Mouse (Mus musculus) thymus, postnatal 0 days (tissue): ENCODE data around the gene Plk1. TPM values are rescaled to one million over a fixed set of nuclear protein-coding genes. Genes with fewer than 3 reads are reported as not detected.
A peak's percentile ranks its signal among the peaks of the same experiment; 100 is the strongest.

Source experiments
- DNase-seq: peaks from one replicate; pipeline ENCODE4 v3.0.0-alpha.2; 2015; ENCODE audit warnings: low spot score
- polyA plus RNA-seq: library from polyadenylated mRNA; unstranded; fragments of >200 nt; fragmentation: Nextera tagmentation; extraction: Ambion mirVana; gene quantifications from 2 replicates; pipeline ENCODE4 v1.2.1, GENCODE M21; 2015

The Plk1 gene
- 125 and 129 TPM in 2 replicates for polyA plus RNA-seq

DNA sequence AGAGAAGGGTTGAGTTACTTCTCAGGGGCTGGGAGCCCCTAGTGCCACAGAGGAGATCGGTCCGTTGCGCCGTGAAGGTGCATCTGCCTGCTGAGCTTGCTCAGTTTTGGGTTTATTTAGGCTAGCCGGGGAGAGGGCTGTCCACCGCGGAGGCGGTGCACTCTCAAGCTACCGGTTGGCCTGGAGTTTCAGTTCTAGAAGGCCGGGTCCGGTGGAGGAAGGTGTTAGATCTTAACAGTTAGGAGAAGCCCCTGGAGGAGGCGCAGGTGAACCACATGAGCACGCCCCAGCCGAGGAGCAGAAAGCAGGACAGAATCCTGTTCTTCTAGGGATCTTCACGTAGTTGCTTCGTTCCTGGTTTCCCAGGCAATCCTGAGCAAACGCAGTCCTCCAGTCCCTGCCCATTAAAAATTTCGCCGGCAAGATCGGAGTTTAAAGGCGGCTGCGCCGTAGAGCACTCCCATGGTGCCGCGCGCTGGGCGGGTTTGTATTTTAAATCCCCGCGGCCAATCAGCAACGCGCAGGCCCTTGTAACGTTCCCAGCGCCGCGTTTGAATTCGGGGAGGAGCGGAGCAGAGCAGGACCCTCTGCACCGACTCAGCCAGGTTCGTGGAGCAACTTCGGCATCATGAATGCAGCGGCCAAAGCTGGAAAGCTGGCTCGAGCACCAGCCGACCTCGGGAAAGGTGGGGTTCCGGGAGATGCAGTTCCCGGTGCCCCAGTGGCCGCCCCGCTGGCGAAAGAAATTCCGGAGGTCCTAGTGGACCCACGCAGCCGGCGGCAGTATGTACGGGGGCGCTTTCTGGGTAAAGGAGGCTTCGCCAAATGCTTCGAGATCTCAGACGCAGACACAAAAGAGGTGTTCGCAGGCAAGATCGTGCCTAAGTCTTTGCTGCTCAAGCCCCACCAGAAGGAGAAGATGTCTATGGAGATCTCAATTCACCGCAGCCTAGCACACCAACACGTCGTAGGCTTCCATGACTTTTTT is at the start of gene Plk1:
Gene Plk1, plus strand, starts transcription at position 525 of the 988 bp plus-strand sequence.
- peak; percentile 86 for DNase-seq

DNA sequence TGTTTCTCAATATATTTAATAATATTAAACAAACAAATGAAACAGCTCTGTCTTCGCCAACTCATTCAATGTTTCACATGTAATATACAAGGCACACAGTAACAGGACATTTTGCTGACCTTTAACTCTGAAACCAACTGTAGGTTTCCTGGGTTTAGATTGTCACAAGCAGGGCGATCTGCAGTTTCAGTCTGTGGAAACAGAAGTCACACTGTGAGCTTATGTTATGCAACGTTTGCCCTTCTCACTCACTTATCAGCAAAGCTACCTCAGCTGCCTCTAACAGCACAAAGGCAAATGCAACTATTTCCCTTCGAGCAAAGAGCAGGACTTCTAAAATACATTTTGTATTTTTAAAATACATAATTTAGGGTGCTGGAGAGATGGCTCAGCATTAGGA is 35.7 kb upstream of the Plk1 start:
- no peak for DNase-seq

DNA sequence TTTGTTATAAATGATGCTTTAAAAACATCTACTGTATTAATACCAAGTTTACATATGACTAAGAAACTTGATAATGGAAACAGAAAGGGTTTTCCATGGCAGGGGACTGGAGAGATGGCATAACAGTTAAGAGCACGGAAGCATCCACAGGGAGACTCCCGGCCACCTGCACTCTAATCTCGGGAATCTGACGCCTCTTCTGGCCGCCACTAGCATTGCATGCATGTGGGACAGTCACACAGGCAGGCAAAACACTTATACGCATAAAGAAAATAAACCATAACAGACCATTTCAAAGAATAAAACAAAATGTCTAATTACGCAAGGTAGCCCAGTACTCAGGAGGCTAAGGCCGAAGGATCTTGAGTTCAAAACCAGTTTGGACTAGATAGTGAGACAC is 33.6 kb upstream of the Plk1 start:
- no peak for DNase-seq

DNA sequence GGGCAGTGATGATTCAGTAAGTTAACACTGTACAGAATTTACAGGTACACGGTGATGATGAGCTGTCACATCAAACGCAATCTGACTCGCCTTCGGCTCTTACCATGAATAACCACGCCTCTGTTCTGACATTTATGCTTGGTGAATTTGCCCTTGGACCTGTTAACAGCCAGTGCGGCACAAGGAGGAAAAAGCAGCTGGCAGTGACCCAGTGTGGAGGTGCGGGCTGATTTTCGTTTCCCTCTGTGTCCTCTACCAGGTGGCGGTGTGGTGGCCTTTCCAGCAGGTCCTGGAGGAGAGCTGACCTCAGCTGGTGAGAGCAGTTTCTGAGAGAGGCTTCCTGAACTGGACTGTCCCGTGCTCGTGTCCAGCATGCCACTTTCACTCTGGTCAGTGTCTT is 32.3 kb upstream of the Plk1 start:
- DNase-seq = no peak

DNA sequence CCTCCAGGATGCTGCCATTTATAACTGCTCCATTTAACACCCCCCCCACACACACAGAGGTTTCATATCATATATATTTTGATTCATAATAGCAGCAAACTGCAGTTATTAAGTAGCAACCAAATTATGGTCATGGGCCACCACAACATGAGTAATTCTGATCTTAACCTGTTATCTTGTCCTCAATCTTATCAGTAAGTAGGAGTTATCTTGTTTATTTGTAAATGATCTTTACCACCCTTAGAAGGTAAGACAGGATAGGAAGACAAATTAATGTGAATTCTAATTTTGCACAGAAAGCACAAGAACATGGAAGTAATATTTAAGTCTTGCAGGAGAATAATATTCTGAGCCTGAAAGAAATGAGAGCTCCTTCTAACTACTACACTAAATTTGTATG is 27.4 kb upstream of the Plk1 start:
- DNase-seq = no peak

DNA sequence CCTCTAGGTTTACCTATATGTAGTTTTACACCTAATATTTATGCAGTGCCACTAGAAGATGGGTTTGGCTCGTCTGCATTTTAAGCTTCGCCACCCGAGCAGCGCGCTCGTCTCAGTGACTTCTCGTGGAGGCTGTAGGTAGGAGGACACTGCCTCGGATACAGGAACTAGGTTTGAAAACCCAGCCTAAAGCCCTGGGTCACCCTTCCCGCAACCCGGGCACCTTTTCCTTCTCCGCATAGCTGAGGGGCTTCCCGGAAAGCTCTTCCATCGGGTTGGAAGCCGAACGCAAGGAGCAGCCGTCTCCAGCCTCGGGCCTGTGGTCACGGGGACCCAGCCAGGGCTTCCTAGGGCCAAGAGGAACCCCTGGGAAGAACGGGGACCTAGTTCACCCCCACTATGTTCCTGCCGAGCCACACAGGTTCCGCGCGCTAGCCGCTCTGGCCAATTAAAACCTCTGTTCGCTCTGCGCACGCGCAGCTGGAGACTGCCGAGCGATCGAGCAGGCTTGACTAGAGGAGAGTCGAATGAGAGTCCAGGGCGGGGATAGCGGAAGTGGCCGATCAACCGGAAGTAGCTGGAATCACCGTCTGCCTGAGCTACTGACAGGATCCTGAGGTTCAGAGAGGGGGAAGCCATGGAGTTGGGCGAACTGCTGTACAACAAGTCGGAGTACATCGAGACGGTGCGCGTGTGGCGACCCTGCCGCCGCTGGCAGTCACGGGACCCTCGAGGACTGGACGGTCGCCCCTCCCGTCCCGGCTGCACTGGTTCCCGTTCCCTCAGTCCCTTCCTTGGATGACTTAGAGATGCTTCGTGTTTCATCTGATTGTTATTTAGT is 26.5 kb upstream of the Plk1 start, which contains the start of the genes Palb2 and Dctn5:
Gene Palb2, minus strand, starts transcription at position 489 of the 841 bp plus-strand sequence.
Gene Dctn5, plus strand, starts transcription at position 545 of the 841 bp plus-strand sequence.
- peak; percentile 99 for DNase-seq

DNA sequence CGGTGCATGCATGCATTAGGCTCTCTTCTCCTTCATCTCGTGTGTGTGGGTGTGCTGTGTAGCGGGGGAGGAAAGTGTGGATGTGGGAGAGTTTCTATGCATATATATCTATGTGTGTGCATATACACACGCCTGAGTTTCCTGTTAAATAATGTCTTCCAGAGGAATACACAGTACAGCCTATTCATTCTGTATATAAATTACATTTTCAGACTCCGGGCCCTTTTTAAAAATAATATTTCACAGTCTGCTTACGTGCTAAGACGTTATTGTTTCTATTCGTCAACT is 26.0 kb upstream of the Plk1 start:
- DNase-seq = no peak

DNA sequence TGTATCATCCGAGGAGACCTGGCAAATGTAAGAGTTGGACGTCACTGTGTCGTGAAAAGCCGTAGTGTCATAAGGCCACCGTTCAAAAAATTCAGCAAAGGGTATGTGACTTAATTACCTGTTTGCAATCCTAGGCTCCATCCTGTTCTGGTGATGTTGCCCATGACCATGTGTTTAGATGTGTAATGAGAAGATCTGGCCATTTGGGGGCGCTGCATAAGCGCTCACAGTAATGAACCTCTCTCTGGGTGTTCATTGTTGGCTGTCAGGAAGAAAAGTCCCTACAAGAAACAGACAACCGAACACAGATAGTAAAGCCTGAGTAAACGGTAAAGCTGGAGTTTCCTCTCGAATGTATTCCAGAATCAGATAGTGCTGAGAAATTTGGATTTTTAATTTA is 24.2 kb upstream of the Plk1 start:
- DNase-seq = peak; percentile 25

DNA sequence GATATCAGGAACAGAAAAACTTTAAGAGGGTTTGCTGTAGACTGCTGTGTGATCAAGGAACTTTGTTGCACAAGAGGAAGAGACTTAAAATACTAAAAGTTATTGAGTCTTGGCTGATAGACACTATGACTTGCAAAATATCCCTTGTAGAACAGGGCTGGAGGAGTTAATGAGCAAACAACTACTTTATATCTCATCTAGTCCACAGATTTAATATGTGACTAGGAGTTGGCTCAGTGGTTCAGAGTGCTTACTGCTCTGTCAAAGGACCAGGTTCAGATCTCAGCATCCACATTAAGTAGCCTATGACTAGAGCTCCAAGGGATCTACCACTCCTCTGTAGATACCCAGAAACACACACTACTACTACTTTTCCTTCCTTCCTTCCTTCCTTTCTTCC is 22.2 kb upstream of the Plk1 start:
- DNase-seq = no peak

DNA sequence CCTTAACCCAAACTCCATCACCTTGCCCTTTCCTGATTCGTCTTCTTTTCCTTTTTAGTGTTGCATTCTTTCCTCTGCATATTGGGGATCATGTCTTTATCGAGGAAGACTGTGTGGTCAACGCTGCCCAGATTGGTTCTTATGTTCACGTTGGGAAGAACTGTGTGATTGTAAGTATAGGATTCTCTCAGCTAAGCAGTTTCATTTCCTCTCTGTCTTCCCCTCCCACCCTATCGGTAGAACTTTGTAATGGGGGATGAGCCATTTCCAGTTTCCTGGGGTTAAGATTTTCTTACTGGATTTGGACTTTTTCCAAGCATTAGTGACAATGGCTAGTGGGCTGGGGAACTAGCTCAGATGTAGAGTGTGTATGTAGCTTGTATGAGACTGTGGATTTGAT is 21.0 kb upstream of the Plk1 start:
- no peak for DNase-seq

DNA sequence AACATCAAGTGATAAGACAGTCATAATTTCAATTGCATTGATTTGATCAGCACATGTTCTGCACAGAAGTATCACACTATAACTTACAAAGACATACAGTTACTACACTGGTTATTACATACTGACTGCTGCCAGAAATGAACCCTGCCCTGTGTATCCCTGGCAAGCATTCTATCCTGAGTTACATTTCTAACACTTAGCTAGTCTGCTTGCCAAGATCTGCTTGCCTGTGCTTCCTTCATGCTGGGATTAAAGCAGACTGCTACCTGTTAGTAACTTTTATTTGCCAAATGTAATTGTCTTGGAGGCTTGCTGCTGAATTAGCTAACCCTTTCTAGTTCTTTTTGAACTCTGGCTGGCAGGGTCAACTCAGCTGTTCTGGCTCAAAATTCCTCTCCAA is 18.2 kb upstream of the Plk1 start:
- DNase-seq = no peak

DNA sequence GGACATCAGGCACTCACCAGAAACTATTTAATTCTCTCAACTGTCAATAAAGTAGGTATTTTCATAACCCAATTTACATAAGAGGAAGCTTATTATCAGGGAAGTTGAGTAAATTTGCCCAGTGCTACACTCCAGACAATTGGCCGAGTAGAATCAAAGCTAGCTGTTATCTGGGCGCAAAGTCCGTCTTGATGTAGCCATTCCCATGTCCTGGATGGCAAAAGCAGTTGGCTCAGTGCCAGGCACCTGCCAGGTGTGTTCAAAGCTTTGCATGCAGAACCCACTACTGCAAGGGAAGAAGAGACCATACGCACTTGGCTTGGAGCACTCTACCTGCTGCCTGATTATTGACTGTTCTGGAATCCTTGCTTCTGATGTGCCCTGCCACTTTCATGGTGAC is 6.8 kb upstream of the Plk1 start:
- DNase-seq = no peak

DNA sequence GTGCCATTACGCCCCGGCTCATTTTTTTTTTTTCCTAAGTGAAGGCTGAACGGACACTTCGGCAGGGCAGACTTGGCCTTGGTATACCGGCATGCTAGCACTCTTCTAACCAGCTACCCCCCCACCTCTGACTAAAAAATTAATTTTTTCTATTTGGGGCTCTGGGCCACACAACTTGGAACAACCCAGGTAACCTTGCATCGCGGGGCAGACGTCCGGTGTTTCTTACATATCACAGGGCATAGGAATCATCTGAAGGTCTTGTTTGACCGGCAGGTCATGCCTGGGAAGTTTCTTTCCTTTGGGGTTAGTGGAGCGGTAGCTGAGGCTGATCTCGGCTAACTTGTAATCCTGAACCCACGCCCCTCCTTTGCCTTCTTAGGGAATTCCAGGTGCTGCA is 751 bp upstream of the Plk1 start:
- DNase-seq = no peak

DNA sequence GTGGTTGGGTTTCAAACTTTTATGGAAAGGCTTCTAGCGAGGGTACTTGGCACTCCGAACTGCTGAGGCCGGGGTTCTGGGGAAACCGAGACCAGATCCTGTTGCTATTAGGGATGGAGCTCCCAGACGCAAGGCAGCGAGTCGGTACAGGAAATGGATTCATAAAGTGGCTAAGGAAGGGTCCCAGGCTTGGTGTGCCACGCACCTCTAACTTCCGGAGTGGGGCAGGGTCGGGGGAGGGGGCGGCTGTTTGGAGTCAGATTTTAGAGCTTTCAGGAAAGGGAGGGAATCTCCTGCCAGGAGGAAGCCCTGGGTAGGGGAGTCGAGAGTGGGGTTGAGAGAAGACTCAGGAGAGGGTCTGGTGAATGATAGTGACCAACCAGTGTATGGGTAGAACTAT is 798 bp downstream of the Plk1 start:
- peak; percentile 32 for DNase-seq

DNA sequence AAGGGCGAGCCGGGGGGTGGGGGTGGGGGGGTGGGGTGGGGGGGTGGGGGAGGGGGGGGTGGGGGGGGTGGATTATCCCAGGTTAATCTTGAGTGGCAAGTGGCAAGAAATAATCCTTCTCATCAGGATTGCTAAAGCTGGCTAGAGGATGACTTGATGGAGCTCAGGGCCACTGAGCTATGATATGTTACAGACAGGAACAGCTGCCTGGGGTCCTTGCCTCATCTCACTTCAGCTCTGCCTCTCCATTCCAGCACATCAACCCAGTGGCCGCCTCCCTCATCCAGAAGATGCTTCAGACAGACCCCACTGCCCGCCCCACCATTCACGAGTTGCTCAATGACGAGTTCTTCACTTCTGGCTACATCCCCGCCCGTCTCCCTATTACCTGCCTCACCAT is 4.5 kb downstream of the Plk1 start:
- no peak for DNase-seq

DNA sequence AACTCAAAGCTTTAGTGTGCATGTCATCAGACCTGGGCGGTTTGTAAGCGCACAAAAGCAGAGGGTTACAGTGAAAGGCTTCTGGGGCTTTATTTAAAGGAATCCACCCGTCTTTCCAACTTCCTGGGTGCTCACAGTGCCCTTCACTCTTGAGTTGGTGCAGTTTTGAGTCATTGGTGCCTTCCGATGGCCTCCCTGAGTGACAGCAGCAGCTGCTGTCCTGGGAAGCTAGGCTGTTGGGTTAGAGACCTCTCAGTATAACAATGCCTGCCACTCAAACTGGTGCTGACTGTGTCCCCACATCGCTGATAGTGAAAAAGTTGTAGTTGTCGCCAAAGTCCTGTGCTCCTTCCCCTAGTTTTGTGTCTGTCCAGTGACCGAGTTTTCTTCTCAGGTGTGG is 8.0 kb downstream of the Plk1 start:
- no peak for DNase-seq

DNA sequence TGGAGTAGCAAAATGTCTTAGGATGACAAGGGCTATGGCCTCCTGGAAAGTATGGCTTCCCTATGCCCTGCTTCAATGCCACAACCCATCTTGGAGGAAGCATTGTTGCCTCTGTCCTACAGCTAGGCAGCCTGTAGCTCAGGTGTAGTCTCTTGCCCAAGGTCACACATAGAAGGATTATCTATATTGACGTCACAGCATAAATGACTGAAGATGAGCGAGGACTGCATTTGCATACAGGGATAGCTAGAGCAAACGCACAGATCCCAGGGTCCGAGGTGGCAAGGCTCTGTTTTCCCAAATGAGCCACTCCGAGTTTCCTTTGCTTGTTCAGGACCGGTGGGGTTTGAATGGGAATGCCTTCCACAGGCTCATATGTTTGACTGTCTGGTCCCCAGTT is 11.5 kb downstream of the Plk1 start:
- no peak for DNase-seq

DNA sequence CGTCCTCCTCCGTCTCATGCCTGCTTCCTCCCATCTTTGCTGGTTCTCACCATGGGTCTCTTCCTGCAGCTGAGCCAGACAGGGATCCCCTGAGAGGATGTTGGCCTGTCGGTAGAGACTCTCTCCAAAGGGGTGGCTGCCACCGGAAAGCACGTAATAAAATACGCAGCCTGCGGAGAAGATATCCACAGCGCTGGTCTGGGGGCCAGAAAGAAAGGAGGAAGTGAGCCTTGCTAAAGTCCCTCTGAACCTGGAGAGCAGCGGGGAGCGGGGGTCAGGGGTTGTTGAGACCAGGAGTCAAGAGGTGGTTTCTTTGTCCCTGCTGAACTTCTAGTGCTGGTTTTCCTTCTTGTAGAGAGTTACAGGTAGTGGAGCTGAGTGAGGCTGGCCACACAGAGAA is 12.4 kb downstream of the Plk1 start:
- DNase-seq = no peak

DNA sequence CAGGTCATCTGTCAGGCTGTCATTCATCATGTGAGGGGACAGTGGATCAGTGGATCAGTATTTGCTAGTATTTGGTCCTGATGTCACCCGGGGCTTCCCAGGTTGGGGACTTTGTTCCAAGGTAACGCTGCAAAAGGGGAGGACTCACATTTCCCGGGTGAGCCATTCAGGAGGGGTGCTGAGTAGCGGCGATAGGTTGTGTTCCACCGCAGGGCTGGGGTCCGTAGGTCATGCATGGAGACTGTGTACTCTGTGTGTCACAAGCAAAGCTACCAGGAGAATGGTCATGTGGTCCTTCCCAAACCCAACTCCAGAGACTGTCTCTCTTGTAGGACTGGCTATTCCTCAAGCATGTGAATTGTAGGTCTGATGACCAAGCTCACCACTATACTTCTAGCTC is 21.5 kb downstream of the Plk1 start:
- no peak for DNase-seq

DNA sequence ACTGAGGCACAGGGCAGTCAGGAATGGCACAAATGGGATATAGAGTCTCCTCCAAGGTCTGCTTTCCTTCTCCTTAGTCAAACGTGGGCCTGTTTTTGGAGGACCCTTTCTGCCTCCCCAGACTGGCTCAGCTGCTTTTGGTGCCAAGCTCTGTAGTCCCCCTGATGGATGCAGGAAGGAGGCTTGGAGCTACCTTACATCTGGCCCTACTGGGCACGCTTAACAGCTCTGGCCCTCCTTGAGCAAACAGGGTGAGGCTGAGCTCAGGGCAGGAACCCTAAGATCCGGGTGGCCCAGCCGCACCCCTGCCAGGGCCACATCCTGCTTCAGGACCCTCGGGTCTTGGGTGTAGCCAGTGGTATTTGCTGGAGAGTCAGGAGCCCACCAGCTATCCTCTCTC is 25.3 kb downstream of the Plk1 start:
- DNase-seq = no peak

DNA sequence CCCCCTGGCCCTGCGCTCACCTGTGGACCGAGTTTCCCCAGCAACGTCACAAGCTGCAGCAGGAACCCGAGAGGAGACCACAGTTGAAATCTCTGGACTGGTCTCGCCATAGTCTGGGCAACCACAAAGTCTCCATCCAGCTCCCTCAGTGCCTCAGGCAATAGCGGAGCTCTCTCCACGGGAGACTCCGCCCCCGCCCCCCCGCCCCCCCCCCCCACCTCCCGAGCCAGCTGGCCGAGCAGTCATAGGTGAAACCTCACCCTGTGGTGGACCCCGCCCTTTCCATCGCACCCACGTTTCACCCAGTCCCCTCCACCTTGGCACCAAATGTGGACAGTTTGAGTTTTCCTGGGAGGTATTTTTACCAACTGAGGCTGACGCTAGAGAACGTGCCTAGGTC is 26.8 kb downstream of the Plk1 start, which contains the start of gene Ern2:
Gene Ern2, minus strand, starts transcription at position 165 of the 400 bp plus-strand sequence.
- no peak for DNase-seq

DNA sequence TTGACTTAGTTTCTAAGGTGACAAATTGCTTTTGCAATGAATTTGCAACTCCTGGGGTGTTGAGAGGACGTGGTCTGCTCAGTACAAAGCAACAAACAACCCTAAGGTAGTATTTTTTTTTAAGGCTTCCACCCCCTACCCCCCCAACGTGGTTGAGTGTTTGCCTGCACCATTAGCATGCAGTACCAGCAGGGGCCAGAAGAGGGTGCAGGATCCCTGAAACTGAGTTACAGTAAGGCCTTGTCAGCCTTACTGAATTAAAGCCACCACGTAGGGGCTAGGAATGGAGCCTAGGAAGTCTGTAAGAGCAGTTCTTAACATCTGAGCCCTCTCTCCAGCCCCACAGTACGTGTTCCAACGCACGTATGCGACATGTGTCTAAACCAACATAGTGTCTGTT is 30.2 kb downstream of the Plk1 start:
- DNase-seq = peak; percentile 74
